Mouse (Mus musculus) liver, embryonic 14.5 days (tissue): Measurements from ENCODE around the gene Shc2.

Source experiments
- CTCF ChIP-seq: IDR thresholded peaks from 2 replicates; pipeline ENCODE4 v1.5.1; 2016; ENCODE audit warnings: antibody characterized with exemption, low read depth, control low read depth
- EP300 ChIP-seq: IDR thresholded peaks from 2 replicates; pipeline ENCODE4 v1.6.1; 2016; ENCODE audit warnings: antibody characterized with exemption, low read depth

DNA sequence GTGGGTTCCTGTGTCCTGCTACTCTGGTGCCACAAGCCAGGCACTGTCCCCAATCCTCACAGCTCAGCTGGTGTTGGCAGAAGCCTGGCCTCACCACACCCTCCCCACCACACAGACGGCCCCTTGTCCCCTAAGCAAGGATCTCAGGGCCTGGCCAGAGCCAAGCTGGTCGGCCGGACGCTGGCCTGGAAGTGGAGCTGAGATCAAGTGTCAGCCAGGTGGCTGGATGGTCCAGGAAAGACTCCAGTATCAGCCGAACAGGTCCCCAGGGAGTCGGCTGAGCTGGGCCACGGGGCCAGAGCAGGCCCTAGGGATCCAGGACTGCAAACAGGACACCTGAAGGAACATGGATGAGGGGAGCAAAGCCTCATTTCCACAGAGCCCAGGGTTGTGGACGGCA lies 8.0 kb upstream of the Shc2 start, which contains the start of gene Odf3l2:
- TF ChIP-seq CTCF (no peak), EP300 (no peak)
